Comparison of ENCODE assay signal across 12 mouse cellular contexts in genomic region chr11:93500442-93500841, GRCm38 (mm10).
DNase-seq lines count a peak whose midpoint lies in the region; ATAC-seq lines count a peak whose summit lies in the region.
"Had no signal": no experiment of that assay in that cellular context is flagged by ENCODE, and none has a peak within 500 bp of the region (broad histone marks: within the 10 kb centered on the region; RNA-seq: fewer than 3 reads in every experiment).

No protein-coding gene starts in this region.

- no peaks in the 10 kb centered on the region for H3K36me3 ChIP-seq in kidney, embryonic 14.5 days (ENCODE audit: control insufficient read depth, insufficient read depth, low read length)
- H3K36me3 ChIP-seq in embryonic facial prominence, embryonic 10.5 days (replicated peaks) = no peaks in the 10 kb centered on the region
- H3K36me3 ChIP-seq in intestine, embryonic 15.5 days = no peaks in the 10 kb centered on the region
- no peaks in the 10 kb centered on the region for H3K36me3 ChIP-seq in neural tube, embryonic 13.5 days

- H3K9me3 ChIP-seq in kidney, embryonic 14.5 days (ENCODE audit: control insufficient read depth, low read length) = no peaks in the 10 kb centered on the region
- no peaks in the 10 kb centered on the region for H3K9me3 ChIP-seq in embryonic facial prominence, embryonic 10.5 days
- H3K9me3 ChIP-seq in intestine, embryonic 15.5 days = no peaks in the 10 kb centered on the region
- H3K9me3 ChIP-seq in neural tube, embryonic 13.5 days = no peaks in the 10 kb centered on the region

- no peak overlapping the region for H3K27ac ChIP-seq in kidney, embryonic 14.5 days (ENCODE audit: low read depth, low read length)
- H3K27ac ChIP-seq in embryonic facial prominence, embryonic 10.5 days (replicated peaks) = no peak overlapping the region
- H3K27ac ChIP-seq in intestine, embryonic 15.5 days = no peak overlapping the region
- peak overlapping the region; percentile 80 for H3K27ac ChIP-seq in neural tube, embryonic 13.5 days (replicated peaks)

- H3K4me3 ChIP-seq in kidney, embryonic 14.5 days (ENCODE audit: low read length) = no peak overlapping the region
- no peak overlapping the region for H3K4me3 ChIP-seq in embryonic facial prominence, embryonic 10.5 days
- no peak overlapping the region for H3K4me3 ChIP-seq in intestine, embryonic 15.5 days (replicated peaks)
- H3K4me3 ChIP-seq in neural tube, embryonic 13.5 days = no peak overlapping the region

- 3% methylated on average over 4 of the region's 4 CpGs for WGBS in kidney, embryonic 14.5 days
- 37% methylated on average over 4 of the region's 4 CpGs for WGBS in embryonic facial prominence, embryonic 10.5 days
- 24% methylated on average over 4 of the region's 4 CpGs for WGBS in intestine, embryonic 15.5 days
- WGBS in neural tube, embryonic 13.5 days = 10% methylated on average over 4 of the region's 4 CpGs

- no peak for DNase-seq in kidney, postnatal 14 days
- DNase-seq in embryonic facial prominence, embryonic 10.5 days (ENCODE audit: low spot score) = peak; percentile 14
- DNase-seq in layer of hippocampus, postnatal 10 days (ENCODE audit: low spot score in 2 of 2) = no peak
- DNase-seq in urinary bladder, adult 2 months (ENCODE audit: low spot score) = no peak
- DNase-seq: gastrocnemius, postnatal 14 days; heart, postnatal 14 days; left cerebral cortex, postnatal 4 days; lung, adult 2 months; thymus, postnatal 36 days had no signal

- no peak overlapping the region for H3K9ac ChIP-seq in kidney, embryonic 14.5 days (ENCODE audit: low read depth, low read length)
- no peak overlapping the region for H3K9ac ChIP-seq in intestine, embryonic 15.5 days
- no peak overlapping the region for H3K9ac ChIP-seq in neural tube, embryonic 13.5 days

- H3K4me2 ChIP-seq in kidney, embryonic 14.5 days (replicated peaks; ENCODE audit: low read depth, low read length) = no peak overlapping the region
- H3K4me2 ChIP-seq in intestine, embryonic 15.5 days (replicated peaks) = no peak overlapping the region
- no peak overlapping the region for H3K4me2 ChIP-seq in neural tube, embryonic 13.5 days

- H3K27me3 ChIP-seq in kidney, embryonic 14.5 days (ENCODE audit: control insufficient read depth, insufficient read depth, low read length) = no peaks in the 10 kb centered on the region
- no peaks in the 10 kb centered on the region for H3K27me3 ChIP-seq in embryonic facial prominence, embryonic 10.5 days (replicated peaks; ENCODE audit: low read depth, poor library complexity, severe bottlenecking)
- H3K27me3 ChIP-seq in intestine, embryonic 15.5 days (replicated peaks) = no peaks in the 10 kb centered on the region
- no peaks in the 10 kb centered on the region for H3K27me3 ChIP-seq in neural tube, embryonic 13.5 days

- no peaks in the 10 kb centered on the region for H3K4me1 ChIP-seq in kidney, embryonic 14.5 days (ENCODE audit: control insufficient read depth, insufficient read depth, low read length)
- peaks cover 9% of the 10 kb centered on the region for H3K4me1 ChIP-seq in embryonic facial prominence, embryonic 10.5 days
- no peaks in the 10 kb centered on the region for H3K4me1 ChIP-seq in intestine, embryonic 15.5 days (replicated peaks)
- peaks cover 32% of the 10 kb centered on the region for H3K4me1 ChIP-seq in neural tube, embryonic 13.5 days (replicated peaks)

- ATAC-seq in kidney, embryonic 14.5 days (ENCODE audit: low FRiP score, low TSS enrichment) = peak; percentile 89
- ATAC-seq in intestine, embryonic 15.5 days = peak; percentile 55; the same call in 1 of the 2 replicates
- ATAC-seq in neural tube, embryonic 13.5 days (ENCODE audit: low read depth) = peak; percentile 79
